Mouse (Mus musculus) frontal cortex, postnatal 25 days (tissue): Measurements from ENCODE around the gene Usp28.
"Not testable (repeated sequence)": the region's sequence is repeated elsewhere in the genome, so short reads cannot be mapped to it uniquely, and the experiment has no call there.

Experiments
- DNase-seq, 2 experiments: peaks; one replicate each; pipeline ENCODE4 v3.0.0; 2022; ENCODE audit warnings: low spot score in 2 of 2

Gene Usp28

DNA sequence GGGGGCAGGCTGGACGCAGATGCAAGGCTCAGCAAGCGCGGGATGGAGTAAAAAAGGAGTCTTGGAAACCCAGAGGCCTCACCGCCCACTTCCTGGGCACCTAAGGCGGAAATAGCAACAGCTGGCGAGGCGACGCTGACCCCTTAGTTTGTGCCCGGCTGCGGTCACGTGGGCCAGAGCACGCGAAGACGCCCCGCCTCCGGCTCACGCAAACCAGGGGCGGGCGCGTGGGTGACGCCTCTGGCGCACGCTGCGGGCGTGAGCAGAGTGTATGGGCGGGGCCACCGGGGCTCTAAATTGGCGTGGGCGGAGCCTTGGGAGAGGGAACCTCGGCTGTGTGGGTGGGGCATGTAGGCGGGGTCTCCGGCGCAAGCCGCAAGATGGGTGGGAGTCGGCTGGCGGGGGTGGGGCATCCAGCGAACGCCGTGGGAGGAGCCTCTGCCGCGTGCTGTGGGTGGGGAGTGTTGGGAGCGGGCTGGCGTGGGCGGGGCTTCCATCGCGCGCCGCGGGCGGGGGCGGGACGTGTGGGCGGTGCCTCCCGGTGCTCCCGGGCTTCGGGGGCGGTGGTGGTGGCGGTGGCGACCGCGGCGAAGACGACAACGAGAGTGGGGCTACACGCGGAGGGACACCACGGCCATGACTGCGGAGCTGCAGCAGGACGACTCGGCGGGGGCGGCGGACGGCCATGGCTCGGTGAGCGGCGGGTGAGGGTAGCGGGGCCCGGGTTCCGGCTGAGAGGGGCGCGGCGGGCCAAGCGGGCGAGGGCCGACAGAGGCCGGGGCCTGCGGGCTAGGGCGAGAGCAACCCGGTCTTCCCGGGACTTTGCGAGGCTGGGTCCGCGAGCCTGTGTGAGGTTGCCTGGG is at the start of gene Usp28:
Gene Usp28, plus strand, starts transcription at position 531 of the 863 bp plus-strand sequence.
- peak; percentile 84 to 91 for DNase-seq

DNA sequence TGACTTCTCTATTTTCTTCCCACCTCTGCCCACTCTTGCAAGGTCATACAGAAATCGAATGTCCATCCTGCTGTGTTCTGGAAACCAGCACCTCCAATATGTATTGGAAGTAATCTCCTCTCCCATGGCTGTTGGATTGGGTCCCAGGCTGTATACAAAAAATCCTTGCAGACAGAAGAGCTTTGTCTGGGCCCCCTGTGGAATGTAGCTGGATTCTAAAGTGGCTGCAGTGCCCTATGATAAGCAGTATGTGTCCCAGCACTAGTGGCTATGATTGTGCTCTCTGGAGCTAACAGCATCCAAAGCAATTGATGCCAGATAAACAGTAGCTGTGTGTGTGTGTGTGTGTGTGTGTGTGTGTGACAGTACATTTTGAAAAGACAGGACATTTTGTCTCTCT is 42.8 kb upstream of the Usp28 start:
- no peak for DNase-seq

DNA sequence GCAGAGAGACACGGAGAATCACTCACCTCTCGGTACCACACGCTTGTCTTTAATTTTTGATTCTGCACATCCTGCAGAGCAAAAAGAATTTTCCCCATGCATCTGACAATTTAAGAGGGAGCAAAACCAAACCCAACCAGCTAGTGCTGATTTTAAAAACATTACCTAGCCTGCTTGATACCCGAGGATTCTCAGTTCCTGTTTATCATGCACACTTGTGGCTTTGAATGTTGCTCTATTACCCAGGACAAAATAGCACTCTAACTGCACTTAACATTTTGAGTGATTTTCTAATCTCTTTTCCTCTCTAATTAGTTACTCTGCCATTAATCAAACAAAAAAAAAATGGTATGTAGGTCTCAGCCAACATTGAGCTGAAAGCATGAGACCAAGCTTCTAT is 37.6 kb upstream of the Usp28 start:
- DNase-seq: no peak

DNA sequence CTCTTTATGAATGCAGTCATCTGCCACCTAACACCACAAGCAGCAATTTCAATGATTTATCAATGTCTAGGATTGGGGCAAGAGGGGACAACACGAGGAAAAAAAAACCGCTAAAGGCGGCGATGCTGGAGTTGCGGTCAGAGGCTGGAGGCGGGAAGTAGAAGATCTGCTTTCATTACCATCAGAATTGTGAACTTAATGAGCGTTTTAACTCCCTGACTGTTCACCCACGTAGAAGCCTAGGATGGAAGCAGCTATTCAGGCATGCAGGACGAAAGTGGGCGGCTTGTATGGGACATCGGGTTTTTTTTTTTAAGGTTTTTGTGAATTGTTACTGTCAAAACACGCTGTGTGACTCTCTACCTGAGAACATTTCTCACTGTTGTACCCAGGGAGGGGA is 23.9 kb upstream of the Usp28 start:
- no peak for DNase-seq

DNA sequence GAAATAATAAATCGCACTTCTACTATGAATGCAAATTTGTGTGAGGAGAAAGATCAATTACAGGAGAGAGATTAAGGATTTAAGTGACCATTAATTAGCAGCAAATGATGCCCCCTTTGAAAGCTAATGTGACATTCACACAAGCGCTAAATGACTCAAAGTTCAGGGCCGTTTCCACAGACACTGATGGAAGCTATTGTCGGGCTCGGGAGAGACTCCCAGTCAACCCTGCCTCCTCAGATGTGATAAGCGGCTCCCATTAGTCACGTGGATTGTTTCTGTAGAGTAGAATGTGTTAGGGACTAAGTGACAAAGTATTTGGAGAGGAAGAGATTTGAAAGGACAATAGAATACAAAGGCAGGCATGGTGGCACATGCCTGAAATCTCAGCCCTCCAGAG is 23.0 kb upstream of the Usp28 start:
- no peak for DNase-seq

DNA sequence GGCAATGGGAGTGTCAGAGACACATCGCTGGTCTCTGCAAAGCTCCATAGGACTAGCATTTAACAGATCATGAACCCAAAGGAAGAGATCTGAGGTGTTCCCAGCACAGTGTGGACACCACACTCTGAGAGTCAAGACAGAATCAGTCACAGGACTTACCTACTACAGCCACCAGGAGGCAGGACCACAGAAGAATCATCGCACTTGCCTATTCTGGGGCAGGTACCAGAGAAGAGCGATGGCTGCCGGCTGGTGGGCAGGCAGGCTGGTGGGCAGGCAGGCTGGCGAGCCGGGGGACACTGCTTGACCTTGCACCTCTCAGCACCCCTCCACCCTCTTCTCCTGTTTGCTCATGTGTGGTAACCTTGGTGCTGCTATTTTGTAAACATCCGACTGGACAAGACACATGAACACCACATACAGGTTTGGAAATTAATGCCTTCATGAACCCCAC is 20.6 kb upstream of the Usp28 start, which contains the start of gene Htr3b:
Gene Htr3b, minus strand, starts transcription at position 404 of the 454 bp plus-strand sequence.
- DNase-seq: no peak

DNA sequence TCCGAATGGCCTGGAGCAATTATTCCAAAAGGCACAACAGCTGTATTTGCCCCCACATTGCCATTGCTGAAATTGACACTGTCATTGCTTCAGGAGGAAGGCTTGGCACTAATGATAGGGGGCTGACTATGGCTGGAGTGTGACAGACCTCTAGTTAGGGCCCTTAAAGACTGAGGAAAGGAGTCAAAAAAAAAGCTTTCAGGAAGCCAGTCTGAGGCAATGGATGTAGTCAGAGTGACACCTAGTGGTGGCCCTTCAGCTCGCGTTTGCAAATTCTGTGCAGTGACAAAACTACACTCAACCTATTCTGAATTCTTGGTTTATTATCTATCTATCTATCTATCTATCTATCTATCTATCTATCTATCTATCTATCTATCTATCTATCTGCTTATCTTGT is 12.7 kb upstream of the Usp28 start:
- peak; percentile 22 to 58 for DNase-seq

DNA sequence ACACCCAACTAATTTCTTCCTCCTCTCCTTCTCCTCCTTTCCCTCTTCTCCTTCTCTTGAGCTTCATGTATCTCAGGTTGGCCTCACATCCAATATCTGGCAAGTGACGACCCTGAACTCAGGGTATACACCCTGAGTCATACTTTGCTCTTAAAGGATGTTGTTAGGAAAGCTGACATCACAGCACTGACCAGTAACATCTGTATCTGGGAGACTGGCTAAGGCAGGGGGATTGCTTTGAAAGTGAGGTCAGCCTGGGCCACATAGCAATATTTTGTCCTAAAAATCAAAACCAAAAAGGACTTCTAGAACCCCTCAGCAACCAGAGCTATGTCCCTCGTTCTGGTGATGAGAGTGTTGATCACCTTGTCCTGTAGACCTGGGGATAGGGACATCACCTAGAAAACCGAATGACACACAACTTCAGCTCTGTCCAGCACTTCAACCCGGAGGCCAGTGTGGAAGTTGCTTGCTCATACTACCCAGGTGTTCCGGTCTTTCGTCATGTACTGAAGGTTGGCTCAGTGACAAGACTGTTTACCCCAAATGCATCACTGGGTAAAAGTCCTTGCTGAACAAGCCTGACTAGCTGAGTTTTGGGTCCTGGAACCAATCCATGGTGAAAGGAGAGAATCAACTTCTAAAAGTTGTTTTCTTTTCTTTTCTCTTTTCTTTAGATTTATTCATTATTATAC is 8.4 kb upstream of the Usp28 start:
- no peak for DNase-seq

DNA sequence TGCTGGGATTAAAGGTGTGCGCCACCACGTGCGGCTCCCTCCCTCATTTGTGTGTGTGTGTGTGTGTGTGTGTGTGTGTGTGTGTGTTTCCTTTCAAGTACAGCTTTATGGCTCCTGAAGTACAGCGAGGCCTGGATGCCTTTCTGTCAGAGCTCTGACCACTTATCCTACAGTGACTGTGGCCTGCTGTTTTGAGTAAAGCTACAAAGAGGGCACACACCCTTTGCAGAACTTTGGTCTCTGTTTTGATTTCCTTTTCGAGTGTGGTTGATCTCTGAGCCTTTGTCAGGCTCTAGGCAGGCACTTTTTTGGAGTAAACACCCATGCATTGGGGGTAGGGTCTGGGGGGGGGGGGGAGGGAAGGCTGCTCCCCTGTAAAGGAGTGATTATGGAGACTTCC is 4.8 kb upstream of the Usp28 start:
- DNase-seq: no peak

DNA sequence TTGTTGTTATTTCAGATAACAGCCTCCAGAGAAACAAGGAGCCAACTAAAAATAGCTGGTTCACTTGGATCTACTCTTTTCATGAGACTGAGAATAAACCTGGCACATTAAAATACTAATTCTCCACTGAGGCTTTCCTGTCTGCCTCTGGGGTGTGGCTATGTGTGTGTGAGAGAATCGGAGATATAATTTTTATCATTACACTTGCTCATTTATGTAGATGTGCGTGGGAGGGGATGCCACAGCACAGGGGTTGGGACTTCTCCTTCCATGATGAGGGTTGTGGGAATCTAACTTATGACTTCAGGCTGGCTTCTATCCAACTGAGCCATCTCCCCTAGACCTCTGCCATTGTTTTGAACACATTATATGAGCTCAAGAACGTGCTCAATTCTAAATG is 4.4 kb upstream of the Usp28 start:
- DNase-seq: no peak

DNA sequence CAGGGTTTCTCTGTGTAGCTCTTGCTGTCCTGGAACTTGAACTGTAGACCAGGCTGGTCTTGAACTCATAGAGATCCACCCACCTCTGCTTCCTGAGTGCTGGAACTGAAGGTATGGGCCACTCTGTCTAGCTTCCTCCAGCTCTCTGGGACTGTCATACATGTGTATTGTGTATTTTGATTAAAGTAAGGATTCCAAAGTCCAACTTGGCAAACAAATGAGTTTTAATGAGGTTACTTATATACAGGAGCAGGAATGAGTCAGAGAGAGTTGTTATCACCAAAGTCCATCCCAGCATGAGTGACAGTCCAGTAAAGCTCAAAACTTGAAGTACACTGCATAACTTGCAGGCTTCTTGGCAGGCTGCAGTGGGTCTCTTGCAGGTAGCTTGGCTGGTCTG is 3.3 kb upstream of the Usp28 start:
- no peak for DNase-seq

DNA sequence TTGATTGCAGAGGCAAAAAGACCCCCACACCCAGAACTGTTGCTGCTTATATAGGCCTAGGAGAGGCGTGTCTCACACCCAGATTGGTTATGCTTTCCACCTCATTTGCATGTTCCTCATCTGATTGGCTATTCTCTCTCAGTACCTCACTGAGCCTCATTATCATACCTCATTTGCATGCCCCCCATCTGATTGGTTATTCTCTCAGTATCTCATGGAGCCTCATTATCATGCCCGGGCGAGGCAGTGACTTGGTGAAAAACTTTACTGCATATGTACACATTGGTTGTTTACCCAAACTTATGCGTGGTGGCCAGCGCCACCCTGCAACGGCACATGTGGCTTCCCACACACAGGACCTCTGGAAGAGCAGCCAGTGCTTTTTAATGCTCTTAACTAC is 1.4 kb upstream of the Usp28 start:
- DNase-seq: not testable (repeated sequence)

DNA sequence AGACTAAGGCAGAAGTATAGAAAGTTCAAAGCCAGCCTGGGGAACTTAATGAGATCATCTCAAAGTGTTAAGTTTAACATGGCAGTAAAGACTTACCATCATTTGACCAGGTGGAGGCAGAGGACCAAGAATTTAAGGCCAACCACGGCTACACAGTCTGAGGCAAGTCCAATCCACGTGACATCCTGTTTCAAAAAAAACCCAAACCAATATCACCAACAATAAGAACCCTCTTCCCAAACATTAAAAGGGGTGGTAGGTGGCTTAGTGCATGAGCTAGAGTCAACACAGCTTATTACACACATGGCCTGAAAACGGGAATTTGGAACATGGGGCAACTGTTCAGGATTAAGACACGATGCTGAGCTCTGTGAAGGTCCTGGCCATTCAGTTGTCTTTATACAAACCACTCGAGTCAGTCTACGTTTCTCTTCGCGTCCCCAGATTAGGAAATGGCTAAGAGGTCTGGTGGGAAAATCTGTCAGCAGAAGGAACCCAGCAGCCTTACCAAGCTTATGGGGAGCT is 793 bp upstream of the Usp28 start:
- no peak for DNase-seq

DNA sequence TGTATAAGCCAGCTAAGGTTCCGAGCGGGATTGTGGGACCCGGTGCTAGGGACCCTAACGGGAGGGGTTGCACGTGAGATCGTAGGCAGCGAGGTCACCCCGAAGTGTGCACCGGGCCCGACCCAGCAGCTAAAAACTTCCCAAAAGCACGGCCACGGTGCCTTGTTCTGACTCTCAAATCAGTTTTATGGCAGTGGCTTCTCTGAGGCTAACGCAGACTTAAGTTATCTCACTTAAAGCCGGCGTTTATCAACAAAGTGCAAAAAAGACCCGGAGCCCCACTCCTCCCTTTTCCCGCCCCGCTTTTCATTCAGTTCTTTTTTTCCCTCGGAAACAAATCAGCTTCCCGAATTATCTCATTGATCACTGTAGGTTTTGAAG is 523 bp downstream of the Usp28 start:
- DNase-seq: no peak

DNA sequence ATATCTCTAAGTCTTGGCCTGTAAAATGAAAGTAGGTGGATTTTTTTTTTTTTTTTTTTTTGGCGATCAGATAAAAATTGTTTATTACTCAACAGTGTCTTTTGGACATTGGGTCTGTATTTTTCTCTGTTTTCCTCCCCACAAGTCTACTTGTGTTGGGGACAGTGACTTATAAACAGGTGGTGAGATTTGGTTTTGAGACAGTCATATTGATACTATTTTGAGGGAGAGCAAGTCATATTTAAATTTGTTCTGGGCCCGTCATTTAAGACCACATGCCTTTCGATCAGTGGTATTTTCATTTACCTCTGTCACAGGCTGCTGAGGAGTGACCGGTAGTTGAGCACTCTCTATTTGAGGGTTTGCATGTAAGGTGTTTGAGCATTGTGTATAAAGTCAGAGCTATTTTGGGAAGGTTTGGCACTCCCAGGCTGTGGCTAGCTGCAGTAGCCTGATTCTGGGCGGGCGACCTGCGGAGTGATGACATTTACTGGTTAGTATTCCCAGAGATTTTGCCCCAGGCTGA is 1.5 kb downstream of the Usp28 start:
- DNase-seq: no peak

DNA sequence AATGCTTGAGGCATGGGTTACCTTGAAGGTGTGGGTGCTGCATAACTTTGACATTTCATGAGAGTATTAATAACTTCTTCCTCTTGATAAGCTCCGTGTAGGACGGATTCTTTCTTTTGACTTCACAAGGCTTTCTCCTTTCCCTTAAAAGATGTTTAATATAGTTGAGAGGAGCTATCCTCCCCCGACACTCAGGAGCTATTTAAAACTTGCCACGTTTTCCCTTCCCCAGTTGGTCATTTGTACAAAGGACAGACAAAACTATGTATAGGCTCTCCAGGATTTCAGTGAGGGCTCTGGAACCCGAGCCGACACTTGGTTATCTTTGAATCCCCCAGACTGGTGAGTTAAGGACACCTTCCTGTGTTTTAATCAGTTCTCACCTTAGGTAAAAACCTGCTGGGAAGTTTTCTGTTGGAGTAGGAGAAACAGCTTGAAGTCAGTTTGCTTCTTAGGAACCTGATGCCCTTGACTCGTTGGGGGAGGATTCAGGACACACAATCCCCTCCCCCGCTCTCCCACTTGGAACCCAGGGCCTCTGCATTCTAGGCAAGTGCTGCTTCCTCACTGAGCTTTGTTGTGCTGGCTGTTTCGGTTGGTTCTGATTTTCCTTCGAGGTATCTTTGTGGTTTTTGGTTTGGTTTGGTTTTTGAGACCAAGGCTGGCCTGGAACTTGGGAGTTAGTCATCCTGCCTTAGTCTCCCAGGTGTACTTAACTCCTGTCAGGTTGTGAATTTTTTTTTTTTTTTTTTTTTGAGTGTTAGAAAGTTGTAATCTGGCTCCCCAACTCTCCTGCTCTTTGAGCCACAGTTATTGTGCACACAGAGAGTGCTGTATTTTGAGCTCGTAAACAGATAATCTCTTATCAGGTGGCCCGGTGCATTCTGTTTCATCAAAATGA is 2.3 kb downstream of the Usp28 start:
- DNase-seq: no peak

DNA sequence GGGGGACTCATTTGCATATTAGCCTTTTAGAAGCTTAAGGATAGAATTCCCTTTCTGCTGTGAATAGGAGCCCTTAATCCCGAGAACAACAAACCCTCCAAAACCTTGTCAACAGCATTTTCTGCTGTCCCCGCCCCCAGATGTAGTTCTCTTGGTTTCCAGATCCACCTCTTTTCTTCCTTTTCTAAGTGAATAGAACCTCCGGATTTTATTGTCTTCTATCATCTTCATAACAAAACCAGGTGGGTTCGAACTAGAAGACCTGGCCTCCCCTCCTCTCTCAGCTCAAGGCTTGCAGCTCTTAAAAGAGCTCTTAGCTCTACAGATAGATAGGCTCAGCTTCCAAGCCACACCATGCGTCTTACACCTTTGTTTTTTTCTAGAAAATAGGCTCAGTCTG is 6.5 kb downstream of the Usp28 start:
- no peak for DNase-seq

DNA sequence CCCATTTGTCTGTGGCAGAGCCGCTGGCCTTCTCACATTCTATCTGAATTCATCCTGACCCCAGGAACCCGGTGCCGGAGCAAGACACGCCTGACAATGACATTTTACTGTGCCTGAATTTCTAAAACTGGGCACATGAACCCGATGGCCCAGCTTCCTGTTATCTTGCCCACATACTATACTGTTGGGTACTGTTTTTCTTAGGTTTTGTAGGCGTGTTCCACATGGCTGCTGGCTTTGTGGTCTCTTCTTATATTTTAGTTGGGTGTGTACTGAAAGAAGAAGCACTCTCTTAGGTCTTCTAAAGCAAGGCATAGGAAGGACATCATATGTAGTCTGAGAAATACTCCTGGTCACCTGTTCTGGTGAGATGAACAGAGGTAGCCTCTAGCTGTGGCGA is 9.6 kb downstream of the Usp28 start:
- no peak for DNase-seq

DNA sequence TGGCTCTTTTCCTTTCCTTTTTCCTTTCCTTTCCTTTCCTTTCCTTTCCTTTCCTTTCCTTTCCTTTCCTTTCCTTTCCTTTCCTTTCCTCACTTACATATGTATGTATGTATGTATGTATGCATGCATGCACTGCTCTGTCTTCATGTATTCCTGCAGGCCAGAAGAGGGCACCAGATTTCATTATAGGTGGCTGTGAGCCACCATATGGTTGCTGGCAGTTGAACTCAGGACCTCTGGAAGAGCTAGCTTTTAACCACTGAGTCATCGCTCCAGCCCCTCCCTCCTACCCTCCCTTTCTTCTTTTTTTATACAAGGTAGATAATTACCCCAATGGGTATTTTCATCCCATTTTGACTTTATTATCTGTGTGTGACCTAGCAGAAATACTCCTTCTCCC is 10.6 kb downstream of the Usp28 start:
- no peak for DNase-seq

DNA sequence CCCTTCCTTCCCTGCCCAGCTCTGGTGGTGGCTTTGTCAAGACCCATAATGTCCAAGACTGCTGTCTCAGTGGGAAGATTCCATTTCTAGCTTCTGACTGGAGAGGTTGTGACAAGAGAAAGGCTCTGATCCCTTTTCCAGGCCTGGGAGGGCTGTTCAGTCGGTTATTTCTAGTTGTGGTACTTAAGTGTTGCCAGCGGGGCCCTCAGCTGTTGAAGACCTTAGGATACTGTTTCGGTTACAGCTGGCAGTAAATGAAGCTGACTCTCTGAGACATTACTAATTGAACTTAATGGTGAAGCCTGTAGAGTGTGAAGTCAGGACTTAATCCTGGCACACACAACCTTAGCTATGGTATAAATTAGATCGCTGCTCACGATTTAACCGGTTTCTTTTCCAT is 14.1 kb downstream of the Usp28 start:
- no peak for DNase-seq

DNA sequence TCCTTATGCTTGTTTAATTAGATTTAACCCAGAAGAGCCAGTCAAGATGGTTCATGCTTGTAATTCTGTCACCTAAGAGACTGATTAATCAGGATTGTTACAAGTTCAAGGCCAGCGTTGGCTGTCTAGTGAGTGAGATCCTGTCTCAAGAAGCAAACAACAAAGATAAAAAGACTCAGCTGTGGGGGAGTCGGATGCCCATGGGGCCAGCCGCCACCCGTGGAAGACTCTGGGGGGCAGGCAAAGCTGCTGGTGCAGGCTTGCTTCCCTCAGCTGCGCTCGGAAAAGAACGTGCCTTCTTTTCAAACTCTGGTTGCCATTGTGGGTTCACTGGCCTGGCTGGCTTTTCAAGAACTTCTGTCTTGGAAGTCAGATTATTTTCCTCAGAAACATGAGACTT is 30.6 kb downstream of the Usp28 start:
- DNase-seq: no peak

DNA sequence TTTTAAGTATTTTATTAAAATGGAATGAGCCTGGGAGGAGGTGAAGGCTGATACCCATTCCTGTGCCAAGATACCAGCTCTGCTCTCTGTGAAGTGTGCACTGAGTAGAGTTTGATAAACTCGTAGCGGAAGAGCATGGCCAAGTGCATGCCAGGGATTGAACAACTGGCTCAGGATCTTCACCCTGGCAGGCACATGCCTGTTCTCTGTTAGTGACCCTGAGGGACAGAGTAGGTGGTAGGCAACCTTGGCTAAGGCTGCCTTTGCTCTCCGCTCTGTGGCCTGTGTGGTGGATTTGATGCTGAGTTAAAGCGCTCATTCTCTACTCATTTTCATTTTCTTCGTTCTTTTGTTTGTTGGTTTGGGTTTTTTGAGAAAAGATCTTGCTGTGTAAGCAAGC is 36.1 kb downstream of the Usp28 start:
- no peak for DNase-seq
